Mouse (Mus musculus) ES-E14 (cell line): ENCODE data around the gene Tango2. TPM values are rescaled to one million over a fixed set of nuclear protein-coding genes. Genes with fewer than 3 reads are reported as not detected.

Experiments used
- DNase-seq: peaks from one replicate; pipeline ENCODE4 v3.0.0-alpha.2; 2013; ENCODE audit warnings: low read depth, low spot score
- H3K27ac ChIP-seq: 2 replicates; pipeline ENCODE4 v1.5.1; 2012; ENCODE audit warnings: low read depth, mild to moderate bottlenecking, low read length, moderate library complexity, mixed read lengths; ENCODE audit not compliant: poor library complexity, insufficient read depth, severe bottlenecking
- H3K36me3 ChIP-seq: 2 replicates; pipeline ENCODE4 v1.6.1; 2012; ENCODE audit warnings: mild to moderate bottlenecking, low read length, moderate library complexity, mixed read lengths; ENCODE audit not compliant: control insufficient read depth, poor library complexity, insufficient read depth, severe bottlenecking
- H3K4me1 ChIP-seq, 2 experiments: fragments of 150-350 bp in 1 of 2; sonication (generic) in 1 of 2; 2 replicates each; pipeline ENCODE4 v1.6.1; 2012; ENCODE audit warnings: low read length in 2 of 2, mild to moderate bottlenecking in 1 of 2, mixed read lengths in 1 of 2; ENCODE audit not compliant: control insufficient read depth in 2 of 2, insufficient read depth in 2 of 2, poor library complexity in 1 of 2
- H3K4me3 ChIP-seq, 2 experiments: fragments of 150-350 bp in 1 of 2; sonication (generic) in 1 of 2; 2 replicates each; pipeline ENCODE4 v1.5.1; 2012; ENCODE audit warnings: low read length in 2 of 2, low read depth in 1 of 2, mild to moderate bottlenecking in 1 of 2, mixed read lengths in 1 of 2; ENCODE audit not compliant: insufficient read depth in 1 of 2, poor library complexity in 1 of 2, severe bottlenecking in 1 of 2
- H3K9ac ChIP-seq: 2 replicates; pipeline ENCODE4 v1.6.1; 2012; ENCODE audit warnings: low read depth, mild to moderate bottlenecking, low read length, mixed read lengths; ENCODE audit not compliant: poor library complexity, insufficient read depth, severe bottlenecking
- H3K9me3 ChIP-seq: fragments of 150-350 bp; sonication (generic); 2 replicates; pipeline ENCODE4 v1.6.1; 2012; ENCODE audit warnings: low read depth, mild to moderate bottlenecking, low read length; ENCODE audit not compliant: control insufficient read depth, insufficient read depth
- CHD2 ChIP-seq: IDR thresholded peaks from 2 replicates; pipeline ENCODE4 v1.6.1; 2014; ENCODE audit warnings: mild to moderate bottlenecking, low read depth, low read length, inconsistent platforms
- HCFC1 ChIP-seq: IDR thresholded peaks from 2 replicates; pipeline ENCODE4 v1.6.1; 2012; ENCODE audit warnings: low read length, inconsistent platforms, borderline replicate concordance; ENCODE audit not compliant: insufficient read depth
- MAFK ChIP-seq: IDR thresholded peaks from 2 replicates; pipeline ENCODE4 v1.6.1; 2014; ENCODE audit warnings: mild to moderate bottlenecking, low read depth, low read length, inconsistent platforms; ENCODE audit not compliant: insufficient read depth
- ZC3H11A ChIP-seq: IDR thresholded peaks from 2 replicates; pipeline ENCODE4 v1.6.1; 2012; ENCODE audit warnings: low read depth, mild to moderate bottlenecking, inconsistent platforms, low read length, borderline replicate concordance
- ZNF384 ChIP-seq: IDR thresholded peaks from 2 replicates; pipeline ENCODE4 v1.6.1; 2012; ENCODE audit warnings: low read depth, low read length, inconsistent platforms
- in situ Hi-C, 2 experiments: fragments of 600-800 bp; cut with MboI; formaldehyde crosslinking; loops; one replicate each; pipeline ENCODE4 v1.15.1; 2025; ENCODE audit warnings: low sequenced_read_pairs in 2 of 2, inconsistent platforms in 1 of 2; ENCODE audit not compliant: unreplicated experiment in 2 of 2
- total RNA-seq: library from RNA; depleted of rRNA; stranded (reverse); fragments of 300-350 nt; gene quantifications from 2 replicates; pipeline ENCODE4 v1.2.3, GENCODE M21; 2012

Tango2 gene
- total RNA-seq, 1 experiment, result 10.0 TPM

GRCm38 (mm10) chr16:18351313-18352055, 3.6 kb upstream of the Tango2 start:
- Histone ChIP-seq H3K27ac (no peak overlapping the region), H3K4me1 (0 out of 4 replicates have a peak, but pooled peaks cover 0 to 2% of the 10 kb centered on the region in 2 experiments), H3K9me3 (no peaks in the 10 kb centered on the region), H3K36me3 (no peaks in the 10 kb centered on the region), H3K4me3 (no peak overlapping the region), H3K9ac (no peak overlapping the region)
- no peak for TF ChIP-seq MAFK
- TF ChIP-seq ZC3H11A, result 0 out of 2 replicates have a peak, but pooled peaks have one; percentile 10
- DNase-seq, result no peak
- in situ Hi-C loops, result no loop called here

GRCm38 (mm10) chr16:18349761-18350325, 1.9 kb upstream of the Tango2 start:
- Histone ChIP-seq H3K9me3 (no peaks in the 10 kb centered on the region), H3K27ac (no peak overlapping the region), H3K4me3 (no peak overlapping the region), H3K36me3 (no peaks in the 10 kb centered on the region), H3K9ac (no peak overlapping the region), H3K4me1 (peaks cover 0 to 4% of the 10 kb centered on the region in 2 experiments; a peak in 1 of 4 replicates)
- no peak for DNase-seq
- TF ChIP-seq ZC3H11A (no peak), CHD2 (no peak), MAFK (no peak), HCFC1 (no peak), ZNF384 (no peak)
- in situ Hi-C loops, result no loop called here

- H3K4me1 ChIP-seq, result peaks cover 0 to 8% of the 10 kb centered on the region in 2 experiments; a peak in 1 of 4 replicates
- H3K36me3 ChIP-seq, result no peaks in the 10 kb centered on the region
- in situ Hi-C loops, result no loop called here
- peak overlapping the region; percentile 70 for H3K9ac ChIP-seq
- peak overlapping the region; percentile 80 to 97 for H3K4me3 ChIP-seq
- no peak for DNase-seq
- no peak overlapping the region for H3K27ac ChIP-seq
- no peak for TF ChIP-seq ZNF384
- TF ChIP-seq ZC3H11A, result no peak
- TF ChIP-seq CHD2, result no peak
- TF ChIP-seq MAFK, result no peak
- no peak for TF ChIP-seq HCFC1
- no peaks in the 10 kb centered on the region for H3K9me3 ChIP-seq
Observed at GRCm38 (mm10) chr16:18348601-18349175, 785 bp upstream of the Tango2 start.

GRCm38 (mm10) chr16:18345243-18345642, 2.7 kb downstream of the Tango2 start:
- TF ChIP-seq MAFK, result 0 out of 2 replicates have a peak, but pooled peaks have one; percentile 32
- TF ChIP-seq CHD2, result no peak
- no peak for TF ChIP-seq ZNF384
- peak; percentile 75; the same call in 1 of the 2 replicates for TF ChIP-seq ZC3H11A
- TF ChIP-seq HCFC1, result peak; percentile 38; the same call in 1 of the 2 replicates
- Histone ChIP-seq H3K27ac (no peak overlapping the region), H3K36me3 (no peaks in the 10 kb centered on the region), H3K4me3 (no peak overlapping the region), H3K9me3 (no peaks in the 10 kb centered on the region), H3K9ac (no peak overlapping the region), H3K4me1 (peaks cover 2 to 11% of the 10 kb centered on the region in 2 experiments; a peak in 2 of 4 replicates)
- in situ Hi-C loops, result no loop called here
- peak; percentile 79 for DNase-seq
